Mouse (Mus musculus) limb, embryonic 14.5 days (tissue): Measurements from ENCODE around the gene Prkaa1. TPM values are rescaled to one million over a fixed set of nuclear protein-coding genes. Genes with fewer than 3 reads are reported as not detected.
A peak's percentile ranks its signal among the peaks of the same experiment; 100 is the strongest.

Experiments
- ATAC-seq: fragments of 200-750 bp; cut with Nextera tagmentation; 2 replicates; pipeline ENCODE4 v1.8.0; 2017; ENCODE audit warnings: low read depth, moderate number of reproducible peaks, moderate TSS enrichment; ENCODE audit not compliant: low FRiP score
- DNase-seq: peaks from one replicate; pipeline ENCODE4 v3.0.0-alpha.2; 2015; ENCODE audit warnings: low spot score
- H3K27ac ChIP-seq: fragments of 300-500 bp; sonication (generic); replicated peaks from 2 replicates; pipeline ENCODE4 v1.5.1; 2014; ENCODE audit warnings: low read depth, mild to moderate bottlenecking, low read length, moderate library complexity, mixed read lengths
- H3K27me3 ChIP-seq: fragments of 300-500 bp; sonication (generic); 2 replicates; pipeline ENCODE4 v1.6.1; 2014; ENCODE audit warnings: low read length, mixed read lengths; ENCODE audit not compliant: control insufficient read depth, insufficient read depth
- H3K36me3 ChIP-seq: fragments of 300-500 bp; sonication (generic); 2 replicates; pipeline ENCODE4 v1.6.1; 2014; ENCODE audit warnings: mild to moderate bottlenecking, low read length, moderate library complexity, mixed read lengths; ENCODE audit not compliant: control insufficient read depth, insufficient read depth
- H3K4me1 ChIP-seq: fragments of 300-500 bp; sonication (generic); 2 replicates; pipeline ENCODE4 v1.6.1; 2014; ENCODE audit warnings: antibody characterized with exemption, low read length, mixed read lengths; ENCODE audit not compliant: control insufficient read depth, insufficient read depth
- H3K4me2 ChIP-seq: fragments of 300-500 bp; sonication (generic); replicated peaks from 2 replicates; pipeline ENCODE4 v1.6.1; 2014; ENCODE audit warnings: low read depth, mild to moderate bottlenecking, low read length, moderate library complexity; ENCODE audit not compliant: severe bottlenecking
- H3K4me3 ChIP-seq: fragments of 300-500 bp; sonication (generic); replicated peaks from 2 replicates; pipeline ENCODE4 v1.5.1; 2014; ENCODE audit warnings: low read length
- H3K9ac ChIP-seq: fragments of 300-500 bp; sonication (generic); 2 replicates; pipeline ENCODE4 v1.6.1; 2014; ENCODE audit warnings: mild to moderate bottlenecking, low read depth, low read length, moderate library complexity; ENCODE audit not compliant: severe bottlenecking
- H3K9me3 ChIP-seq: fragments of 300-500 bp; sonication (generic); 2 replicates; pipeline ENCODE4 v1.6.1; 2016; ENCODE audit warnings: low read length; ENCODE audit not compliant: control insufficient read depth
- POLR2A ChIP-seq: fragments of 200-500 bp; IDR thresholded peaks from 2 replicates; pipeline ENCODE4 v1.8.0; 2012; ENCODE audit warnings: inconsistent platforms, mild to moderate bottlenecking, moderate library complexity, borderline replicate concordance; ENCODE audit not compliant: insufficient read depth, insufficient read length; ENCODE audit errors: extremely low read depth
- WGBS: fragments of 180-500 bp; shearing (Covaris S2); extraction: QIAGEN DNeasy Blood & Tissue Kit; methylation state at CpG from one replicate; pipeline ENCODE4 v1.1.7; 2014; 5-methylcytosine and 5-hydroxymethylcytosine counted together
- polyA plus RNA-seq, 2 experiments: library from polyadenylated mRNA; depleted of rRNA in 1 of 2; stranded (reverse) in 1 of 2; unstranded in 1 of 2; fragments of >200 nt; fragmentation: Nextera tagmentation in 1 of 2; extraction: Ambion mirVana in 1 of 2; gene quantifications; 2 replicates each; pipeline versions ENCODE4 v1.2.1 to v1.2.3; 2012 to 2014

Gene Prkaa1
- polyA plus RNA-seq, 2 experiments = 13.5 to 17.7 TPM

GRCm38 (mm10) chr15:5116270-5117030 is 27.2 kb upstream of the Prkaa1 start, which contains the start of gene Rpl37:
Gene Rpl37 (plus strand): TSS chr15:5116645.
- peak; percentile 98 for ATAC-seq
- H3K36me3 ChIP-seq = peaks cover 40% of the 10 kb centered on the region
- H3K27me3 ChIP-seq = no peaks in the 10 kb centered on the region
- WGBS = under 1% methylated on average over 52 of the region's 55 CpGs
- peak; percentile 100 for DNase-seq
- H3K27ac ChIP-seq = peak within 1 kb of the TSS; percentile 94
- H3K4me1 ChIP-seq = peaks cover 7% of the 10 kb centered on the region
- H3K4me2 ChIP-seq = peak within 1 kb of the TSS; percentile 75
- H3K9me3 ChIP-seq = no peaks in the 10 kb centered on the region
- H3K4me3 ChIP-seq = peak within 1 kb of the TSS; percentile 89
- TF ChIP-seq POLR2A = peak; percentile 80; the same call in 1 of the 2 replicates
- H3K9ac ChIP-seq = peak within 1 kb of the TSS; percentile 87

DNA sequence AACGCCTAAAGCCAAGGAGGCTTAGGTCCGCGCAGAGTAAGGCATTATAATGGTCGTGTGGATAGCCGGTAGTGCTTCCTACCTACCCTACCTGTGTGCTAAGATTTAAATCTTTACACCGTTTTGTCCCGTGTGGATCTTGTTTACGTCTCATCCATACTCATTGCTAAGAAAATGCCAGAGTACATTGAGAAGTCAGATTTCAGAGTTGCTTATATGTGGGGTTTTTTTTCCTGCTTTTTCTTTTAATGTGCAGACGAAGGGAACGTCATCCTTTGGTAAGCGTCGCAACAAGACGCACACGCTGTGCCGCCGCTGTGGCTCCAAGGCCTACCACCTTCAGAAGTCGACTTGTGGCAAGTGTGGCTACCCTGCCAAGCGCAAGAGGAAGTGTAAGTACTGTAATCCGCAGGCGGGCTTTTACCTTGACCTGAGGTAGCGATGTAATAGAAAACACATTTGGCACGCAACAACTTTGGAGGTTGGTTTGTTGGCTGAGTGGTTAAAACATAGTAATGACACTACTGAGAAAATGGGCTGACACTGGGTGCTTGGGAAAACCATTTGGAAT is 26.5 kb upstream of the Prkaa1 start:
- Histone ChIP-seq H3K36me3 (peaks cover 46% of the 10 kb centered on the region), H3K9ac (peak overlapping the region; percentile 87), H3K4me2 (peak overlapping the region; percentile 75), H3K27ac (peak overlapping the region; percentile 94), H3K27me3 (no peaks in the 10 kb centered on the region), H3K4me3 (peak overlapping the region; percentile 89), H3K4me1 (peaks cover 7% of the 10 kb centered on the region), H3K9me3 (no peaks in the 10 kb centered on the region)
- ATAC-seq (no peak), DNase-seq (no peak)
- WGBS = 3% methylated on average over 22 of the region's 22 CpGs
- no peak for TF ChIP-seq POLR2A

- peaks cover 7% of the 10 kb centered on the region for H3K4me1 ChIP-seq
- DNase-seq = no peak
- no peak for TF ChIP-seq POLR2A
- no peak overlapping the region for H3K27ac ChIP-seq
- H3K36me3 ChIP-seq = peaks cover 57% of the 10 kb centered on the region
- WGBS = 90% methylated on average over 9 of the region's 9 CpGs
- H3K27me3 ChIP-seq = no peaks in the 10 kb centered on the region
- no peaks in the 10 kb centered on the region for H3K9me3 ChIP-seq
- H3K4me2 ChIP-seq = no peak overlapping the region
- no peak overlapping the region for H3K4me3 ChIP-seq
- no peak overlapping the region for H3K9ac ChIP-seq
- no peak for ATAC-seq
Measured at GRCm38 (mm10) chr15:5118626-5119025, 25.0 kb upstream of the Prkaa1 start.

GRCm38 (mm10) chr15:5119192-5119591 is 24.5 kb upstream of the Prkaa1 start:
- Histone ChIP-seq H3K9me3 (no peaks in the 10 kb centered on the region), H3K4me2 (no peak overlapping the region), H3K27me3 (no peaks in the 10 kb centered on the region), H3K9ac (no peak overlapping the region), H3K4me1 (peaks cover 7% of the 10 kb centered on the region), H3K36me3 (peaks cover 57% of the 10 kb centered on the region), H3K4me3 (no peak overlapping the region), H3K27ac (no peak overlapping the region)
- 91% methylated on average over 2 of the region's 2 CpGs for WGBS
- ATAC-seq (no peak), DNase-seq (no peak)
- no peak for TF ChIP-seq POLR2A

DNA sequence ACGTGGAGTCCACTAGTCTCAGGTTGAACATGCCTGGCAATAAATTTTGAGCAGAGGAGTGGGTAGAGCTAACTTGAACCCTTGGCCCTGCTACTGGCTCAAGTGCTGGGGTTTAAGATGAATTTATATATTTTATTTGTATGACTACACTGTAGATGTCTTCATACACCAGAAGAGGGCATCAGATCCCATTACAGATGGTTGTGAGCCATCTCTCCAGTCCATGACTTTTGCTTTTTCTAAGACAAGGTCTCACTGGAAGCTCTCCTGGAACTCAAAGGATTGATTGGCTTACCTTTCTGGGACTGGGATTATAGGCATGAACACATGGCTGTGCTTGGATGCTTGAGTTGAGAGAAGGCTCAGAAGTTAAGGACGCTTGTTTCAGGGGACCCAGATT is 24.0 kb upstream of the Prkaa1 start:
- peaks cover 57% of the 10 kb centered on the region for H3K36me3 ChIP-seq
- TF ChIP-seq POLR2A = no peak
- no peak overlapping the region for H3K27ac ChIP-seq
- no peaks in the 10 kb centered on the region for H3K27me3 ChIP-seq
- H3K4me3 ChIP-seq = no peak overlapping the region
- 90% methylated on average over 2 of the region's 2 CpGs for WGBS
- no peaks in the 10 kb centered on the region for H3K9me3 ChIP-seq
- peaks cover 7% of the 10 kb centered on the region for H3K4me1 ChIP-seq
- no peak overlapping the region for H3K4me2 ChIP-seq
- no peak overlapping the region for H3K9ac ChIP-seq
- no peak for DNase-seq
- ATAC-seq = no peak
